Mouse (Mus musculus) lung, postnatal 36 days (tissue): ENCODE results near the gene Otc.

Experiments
- DNase-seq: peaks from one replicate; pipeline ENCODE4 v3.0.0; 2022; ENCODE audit warnings: mixed read lengths

Otc gene

DNA sequence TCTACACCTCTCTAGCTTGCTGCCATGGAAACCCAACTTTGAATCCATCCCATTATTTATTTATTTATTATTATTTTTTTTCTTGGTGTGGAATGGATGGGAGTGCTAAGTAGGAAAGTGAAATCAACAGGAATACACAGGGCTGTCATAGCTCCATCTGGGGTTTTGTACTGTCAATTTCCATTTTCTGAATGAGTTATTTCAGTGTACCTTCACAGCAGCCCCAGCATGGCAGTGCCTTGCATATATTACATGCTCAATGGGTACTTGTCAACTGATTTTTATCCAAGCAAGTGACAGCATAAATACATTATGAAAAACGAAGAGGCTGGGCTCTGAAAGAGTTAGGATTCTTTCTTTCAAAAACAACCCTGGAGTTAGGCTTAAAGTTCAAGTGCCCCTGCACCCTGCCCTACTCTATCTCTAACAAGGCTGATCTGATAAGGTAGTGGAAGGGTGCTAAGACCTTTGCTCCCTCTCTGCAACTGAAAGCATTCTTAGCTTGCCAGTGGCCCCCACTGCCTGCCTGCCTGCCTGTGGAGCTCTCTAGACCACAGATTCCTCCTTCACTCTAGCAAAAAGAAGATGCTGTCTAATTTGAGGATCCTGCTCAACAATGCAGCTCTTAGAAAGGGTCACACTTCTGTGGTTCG, at the start of gene Otc:
Gene Otc, plus strand, starts transcription at position 454 of the 653 bp plus-strand sequence.
- DNase-seq = no peak

- DNase-seq = no peak
Measured at GRCm38 (mm10) chrX:10205937-10206336, 46.2 kb upstream of the Otc start.

GRCm38 (mm10) chrX:10215972-10216371, 36.1 kb upstream of the Otc start:
- peak; percentile 66 for DNase-seq

GRCm38 (mm10) chrX:10216410-10216949, 35.6 kb upstream of the Otc start, which contains the start of gene Rpgr:
TSS of gene Rpgr (minus strand) at chrX:10216920.
- peak; percentile 95 for DNase-seq

GRCm38 (mm10) chrX:10219281-10219680, 32.8 kb upstream of the Otc start:
- DNase-seq = no peak

- DNase-seq = peak; percentile 30
Measured at GRCm38 (mm10) chrX:10233051-10233450, 19.1 kb upstream of the Otc start.

GRCm38 (mm10) chrX:10234617-10235016, 17.5 kb upstream of the Otc start:
- peak; percentile 50 for DNase-seq

GRCm38 (mm10) chrX:10239515-10239914, 12.6 kb upstream of the Otc start:
- DNase-seq = no peak

- DNase-seq = no peak
Measured at GRCm38 (mm10) chrX:10243916-10244315, 8.2 kb upstream of the Otc start.

GRCm38 (mm10) chrX:10251357-10251756, 748 bp upstream of the Otc start:
- peak; percentile 18 for DNase-seq

DNA sequence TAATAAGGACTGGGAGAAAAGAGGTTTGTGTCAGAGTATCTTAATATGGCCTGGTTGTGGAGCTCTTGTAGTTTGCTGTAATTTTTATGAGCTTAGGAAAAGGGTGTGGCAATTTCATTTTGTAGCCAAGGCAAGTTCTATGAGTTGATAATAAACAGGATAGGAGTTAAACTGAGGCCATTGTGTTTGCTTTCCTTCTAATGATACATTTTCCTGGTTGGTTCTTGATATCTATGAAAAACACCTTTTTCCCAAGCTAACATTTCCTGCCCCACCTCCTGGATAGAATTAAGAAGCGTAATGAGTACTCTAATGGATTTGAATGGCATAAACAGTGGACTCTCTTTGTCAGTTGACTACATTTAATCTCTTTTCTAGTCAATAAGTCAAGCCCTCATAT, 5.7 kb downstream of the Otc start:
- peak; percentile 39 for DNase-seq

DNA sequence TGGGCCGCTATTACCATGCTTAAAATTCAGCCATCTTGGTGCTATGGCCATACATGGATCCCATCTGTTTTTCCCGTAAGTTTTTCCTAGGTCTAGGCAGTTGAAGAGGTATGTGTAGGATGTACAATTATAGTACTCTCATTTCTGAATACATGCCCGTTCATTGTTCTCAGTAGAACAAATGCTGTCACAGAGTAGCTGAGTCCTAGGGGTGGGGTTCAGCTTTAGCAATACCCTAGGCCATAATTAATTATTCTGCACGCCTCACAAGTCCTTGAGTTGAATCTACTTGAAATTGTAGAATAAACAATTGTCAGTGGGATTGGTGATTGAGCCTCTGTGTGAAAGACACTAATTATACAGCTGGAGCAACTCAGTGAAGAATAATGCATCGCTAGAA, 6.2 kb downstream of the Otc start:
- DNase-seq = no peak

- no peak for DNase-seq
Measured at GRCm38 (mm10) chrX:10268308-10268707, 16.2 kb downstream of the Otc start.

GRCm38 (mm10) chrX:10268761-10269437, 16.8 kb downstream of the Otc start:
- DNase-seq = no peak

DNA sequence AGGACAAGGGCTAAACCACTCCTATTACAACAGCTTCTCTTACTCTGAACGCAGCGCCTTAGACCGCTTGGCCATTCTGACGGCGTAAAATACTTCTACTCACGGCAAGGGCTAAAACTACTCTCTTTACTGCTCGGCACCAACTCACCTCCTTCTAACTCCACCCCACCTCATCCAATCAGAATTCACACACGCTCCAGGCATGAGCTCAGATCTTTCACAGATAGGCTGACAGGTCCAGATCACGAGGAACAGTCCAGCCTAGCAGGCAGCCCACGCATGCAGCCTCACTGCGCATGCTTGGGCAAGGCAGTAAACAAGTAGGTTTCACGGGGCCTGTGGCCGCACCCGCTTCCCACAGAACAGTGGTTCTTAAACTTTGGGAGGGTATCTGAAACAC, 45.2 kb downstream of the Otc start:
- no peak for DNase-seq

GRCm38 (mm10) chrX:10318176-10318575, 66.1 kb downstream of the Otc start:
- DNase-seq = no peak

- DNase-seq = no peak
Measured at GRCm38 (mm10) chrX:10330246-10330645, 78.1 kb downstream of the Otc start.

GRCm38 (mm10) chrX:10331749-10332148, 79.6 kb downstream of the Otc start:
- no peak for DNase-seq

DNA sequence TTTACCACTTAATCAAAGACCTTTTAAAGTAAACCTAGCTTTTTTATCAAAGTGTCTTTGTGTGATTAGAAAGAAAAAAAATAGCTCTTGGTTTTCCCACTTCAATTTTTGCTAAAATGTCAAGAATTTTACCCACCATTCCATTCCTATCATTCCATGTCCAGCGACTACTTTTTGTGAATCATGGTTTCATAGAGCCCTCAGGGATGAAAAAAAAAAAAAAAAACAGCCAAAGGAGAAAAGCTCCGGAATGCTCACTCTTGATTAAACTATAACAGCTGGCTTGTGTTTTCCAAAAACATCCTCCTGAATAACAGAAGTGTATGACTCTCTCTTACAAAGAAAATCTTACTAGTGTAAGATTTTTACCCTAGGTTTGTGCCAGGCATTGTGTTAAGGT, 84.7 kb downstream of the Otc start:
- no peak for DNase-seq

- no peak for DNase-seq
Measured at GRCm38 (mm10) chrX:10355867-10356266, 103.8 kb downstream of the Otc start.
